Mouse (Mus musculus): ENCODE results near the gene B3gnt9.

DNA sequence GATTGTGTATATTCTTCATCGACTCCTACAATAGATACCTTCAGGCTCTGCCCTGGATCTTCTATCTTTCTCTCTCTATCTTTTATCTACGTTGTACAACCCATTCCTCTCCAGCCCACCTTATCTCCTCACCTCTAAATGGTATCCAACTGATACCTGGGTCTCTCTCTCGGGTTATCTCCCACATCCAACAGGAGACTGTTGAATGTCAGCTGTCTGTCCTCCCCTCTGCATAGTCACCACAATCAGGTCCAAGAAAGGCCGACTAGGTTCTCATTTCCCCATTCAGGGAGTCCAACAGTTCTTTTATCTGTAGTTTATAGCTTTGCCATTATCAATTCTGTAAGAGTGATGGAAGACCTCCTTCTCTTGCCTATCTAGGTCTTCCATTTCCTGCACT is 27.3 kb upstream of the B3gnt9 start:
- TF ChIP-seq CTCF (IDR thresholded peaks at IDR 0.05; ENCODE audit: low read depth) = no peak
- no peak for TF ChIP-seq EP300 (IDR thresholded peaks at IDR 0.05; ENCODE audit: low read depth)
